Mouse (Mus musculus) cerebellum, adult 11 months (tissue): ENCODE results near the gene Gm10320.

ENCODE experiments used
- DNase-seq: peaks from one replicate; pipeline ENCODE4 v3.0.0; 2022

Gene Gm10320

GRCm38 (mm10) chr13:98502813-98503341 lies 11.1 kb upstream of the Gm10320 start:
- no peak for DNase-seq

GRCm38 (mm10) chr13:98502236-98502812 lies 10.5 kb upstream of the Gm10320 start:
- DNase-seq, result no peak

GRCm38 (mm10) chr13:98501321-98501720 lies 9.5 kb upstream of the Gm10320 start:
- DNase-seq, result no peak

- DNase-seq, result no peak
These were observed 8.8 kb upstream of the Gm10320 start for GRCm38 (mm10) chr13:98500471-98501125.

- no peak for DNase-seq
These were observed 6.8 kb upstream of the Gm10320 start for GRCm38 (mm10) chr13:98498561-98498960.

- no peak for DNase-seq
These were observed 6.3 kb upstream of the Gm10320 start for GRCm38 (mm10) chr13:98498080-98498479.

GRCm38 (mm10) chr13:98496917-98497870 lies 5.4 kb upstream of the Gm10320 start:
- no peak for DNase-seq

- DNase-seq, result no peak
These were observed 2.8 kb upstream of the Gm10320 start for GRCm38 (mm10) chr13:98494492-98495064.

GRCm38 (mm10) chr13:98492569-98493255 lies 911 bp upstream of the Gm10320 start:
- DNase-seq, result no peak

- DNase-seq, result no peak
These were observed 5.1 kb downstream of the Gm10320 start for GRCm38 (mm10) chr13:98486726-98487125.

- DNase-seq, result no peak
These were observed 5.6 kb downstream of the Gm10320 start for GRCm38 (mm10) chr13:98486161-98486560.

GRCm38 (mm10) chr13:98485440-98485839 lies 6.4 kb downstream of the Gm10320 start:
- no peak for DNase-seq

GRCm38 (mm10) chr13:98477991-98478390 lies 13.8 kb downstream of the Gm10320 start:
- DNase-seq, result no peak

- no peak for DNase-seq
These were observed 14.8 kb downstream of the Gm10320 start for GRCm38 (mm10) chr13:98476839-98477495.

- no peak for DNase-seq
These were observed 15.5 kb downstream of the Gm10320 start for GRCm38 (mm10) chr13:98476175-98476838.

- DNase-seq, result no peak
These were observed 16.1 kb downstream of the Gm10320 start for GRCm38 (mm10) chr13:98475681-98476080.

GRCm38 (mm10) chr13:98473034-98473433 lies 18.8 kb downstream of the Gm10320 start:
- no peak for DNase-seq

- no peak for DNase-seq
These were observed 20.0 kb downstream of the Gm10320 start for GRCm38 (mm10) chr13:98471756-98472155.

- no peak for DNase-seq
These were observed 21.5 kb downstream of the Gm10320 start for GRCm38 (mm10) chr13:98470321-98470720.

GRCm38 (mm10) chr13:98469916-98470315 lies 21.9 kb downstream of the Gm10320 start:
- no peak for DNase-seq

- DNase-seq, result no peak
These were observed 30.3 kb downstream of the Gm10320 start for GRCm38 (mm10) chr13:98461467-98461866.
